Mouse (Mus musculus) neural tube, embryonic 11.5 days (tissue): ENCODE measurements around the gene Zfp358. TPM values are rescaled to one million over a fixed set of nuclear protein-coding genes. Genes with fewer than 3 reads are reported as not detected.

Source experiments
- ATAC-seq: fragments of 200-750 bp; cut with Nextera tagmentation; 2 replicates; pipeline ENCODE4 v1.8.0; 2017; ENCODE audit warnings: moderate number of reproducible peaks, mild to moderate bottlenecking, moderate TSS enrichment, moderate library complexity; ENCODE audit not compliant: insufficient read depth, low FRiP score, low TSS enrichment
- DNase-seq: peaks from one replicate; pipeline ENCODE4 v3.0.0-alpha.2; 2015; ENCODE audit warnings: low spot score
- H3K27ac ChIP-seq: fragments of 300-500 bp; sonication (generic); 2 replicates; pipeline ENCODE4 v1.5.1; 2014; ENCODE audit warnings: low read depth, mild to moderate bottlenecking, low read length
- H3K27me3 ChIP-seq: fragments of 300-500 bp; sonication (generic); 2 replicates; pipeline ENCODE4 v1.6.1; 2014; ENCODE audit warnings: mild to moderate bottlenecking, low read length, mixed read lengths; ENCODE audit not compliant: control insufficient read depth, insufficient read depth
- H3K36me3 ChIP-seq: fragments of 300-500 bp; sonication (generic); 2 replicates; pipeline ENCODE4 v1.6.1; 2014; ENCODE audit warnings: mild to moderate bottlenecking, low read length, moderate library complexity, mixed read lengths; ENCODE audit not compliant: control insufficient read depth, insufficient read depth
- H3K4me1 ChIP-seq: fragments of 300-500 bp; sonication (generic); 2 replicates; pipeline ENCODE4 v1.6.1; 2014; ENCODE audit warnings: low read length, mixed read lengths; ENCODE audit not compliant: control insufficient read depth, insufficient read depth
- H3K4me2 ChIP-seq: fragments of 300-500 bp; sonication (generic); 2 replicates; pipeline ENCODE4 v1.6.1; 2014; ENCODE audit warnings: low read depth, mild to moderate bottlenecking, moderate library complexity
- H3K4me3 ChIP-seq: fragments of 300-500 bp; sonication (generic); 2 replicates; pipeline ENCODE4 v1.5.1; 2014; ENCODE audit warnings: low read depth, low read length
- H3K9ac ChIP-seq: fragments of 300-500 bp; sonication (generic); 2 replicates; pipeline ENCODE4 v1.6.1; 2014; ENCODE audit warnings: mild to moderate bottlenecking, low read length
- H3K9me3 ChIP-seq: fragments of 300-500 bp; sonication (generic); 2 replicates; pipeline ENCODE4 v1.6.1; 2016; ENCODE audit warnings: low read length; ENCODE audit not compliant: control insufficient read depth
- WGBS: fragments of 180-500 bp; shearing (Covaris S2); extraction: QIAGEN DNeasy Blood & Tissue Kit; methylation state at CpG from one replicate; pipeline ENCODE4 v1.1.7; 2014; 5-methylcytosine and 5-hydroxymethylcytosine counted together
- polyA plus RNA-seq: library from polyadenylated mRNA; unstranded; fragments of >200 nt; fragmentation: Nextera tagmentation; extraction: Ambion mirVana; gene quantifications from 2 replicates; pipeline ENCODE4 v1.2.1, GENCODE M21; 2014

Zfp358 gene
- polyA plus RNA-seq, 1 experiment from 2014 or later = 29.9 TPM

DNA sequence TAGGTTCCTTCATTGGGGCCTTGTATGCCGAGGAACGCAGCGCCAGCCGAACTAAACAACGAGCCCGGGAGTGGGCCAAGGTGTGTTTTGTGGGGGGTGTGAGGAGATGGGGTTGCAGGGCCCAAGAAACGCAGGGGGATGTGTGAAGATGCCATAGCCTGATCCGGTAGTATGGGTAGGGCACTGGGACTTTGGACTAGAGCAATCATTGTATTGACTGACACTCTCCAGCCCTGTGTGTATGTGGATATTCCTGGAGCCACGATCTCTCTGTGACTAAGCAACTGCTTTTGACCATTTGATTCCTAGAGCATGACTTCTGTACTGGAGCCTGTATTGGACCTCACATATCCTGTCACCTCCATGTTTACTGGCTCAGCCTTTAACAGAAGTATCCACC is 44.0 kb downstream of the Zfp358 start:
- no peak overlapping the region for H3K9ac ChIP-seq
- peaks cover 3% of the 10 kb centered on the region for H3K36me3 ChIP-seq
- no peak for DNase-seq
- no peaks in the 10 kb centered on the region for H3K4me1 ChIP-seq
- 91% methylated on average over 9 of the region's 9 CpGs for WGBS
- no peak overlapping the region for H3K4me2 ChIP-seq
- H3K27me3 ChIP-seq = no peaks in the 10 kb centered on the region
- H3K9me3 ChIP-seq = no peaks in the 10 kb centered on the region
- no peak for ATAC-seq
- H3K4me3 ChIP-seq = no peak overlapping the region
- H3K27ac ChIP-seq = no peak overlapping the region

DNA sequence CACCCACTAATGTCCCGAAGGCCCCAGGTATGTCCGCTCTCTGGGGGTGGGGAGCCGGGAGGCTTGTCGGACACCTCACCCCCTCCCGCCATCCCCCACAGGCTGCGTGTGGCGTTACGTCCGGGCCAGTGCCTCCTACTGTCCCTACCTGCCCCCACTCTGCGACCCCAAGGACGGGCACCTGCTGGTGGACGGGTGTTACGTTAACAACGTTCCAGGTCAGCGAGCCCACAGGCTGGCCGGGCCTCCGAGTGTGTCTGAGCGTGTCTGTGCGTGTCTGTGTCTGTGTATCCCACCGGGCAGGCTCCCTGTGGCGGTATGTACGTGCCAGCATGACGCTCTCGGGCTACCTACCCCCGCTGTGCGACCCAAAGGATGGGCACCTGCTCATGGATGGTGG is 44.7 kb downstream of the Zfp358 start:
- no peak overlapping the region for H3K27ac ChIP-seq
- DNase-seq = no peak
- no peaks in the 10 kb centered on the region for H3K4me1 ChIP-seq
- H3K4me2 ChIP-seq = no peak overlapping the region
- no peak overlapping the region for H3K9ac ChIP-seq
- no peaks in the 10 kb centered on the region for H3K9me3 ChIP-seq
- peaks cover 3% of the 10 kb centered on the region for H3K36me3 ChIP-seq
- 96% methylated on average over 24 of the region's 26 CpGs for WGBS
- no peak for ATAC-seq
- H3K4me3 ChIP-seq = no peak overlapping the region
- no peaks in the 10 kb centered on the region for H3K27me3 ChIP-seq

DNA sequence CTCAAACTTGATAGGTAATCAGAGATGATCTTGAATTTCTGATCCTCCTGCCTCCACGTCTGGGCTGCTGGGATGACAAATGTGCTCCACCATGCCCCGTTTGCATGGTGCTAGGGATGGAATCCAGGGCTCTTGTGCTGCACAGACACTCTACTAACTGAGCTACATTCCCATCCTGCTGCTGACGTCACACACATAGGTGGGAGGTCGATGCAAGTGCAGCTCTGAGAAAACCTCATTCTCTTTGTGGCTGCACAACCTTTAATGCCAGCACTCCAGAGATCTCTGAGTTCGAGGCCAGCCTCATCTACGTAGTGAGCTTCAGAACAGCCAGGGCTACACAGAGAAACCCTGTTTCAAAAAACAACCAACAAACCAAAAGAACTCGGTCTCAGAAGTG is 46.2 kb downstream of the Zfp358 start:
- no peaks in the 10 kb centered on the region for H3K9me3 ChIP-seq
- DNase-seq (no peak), ATAC-seq (no peak)
- peaks cover 5% of the 10 kb centered on the region for H3K36me3 ChIP-seq
- no peak overlapping the region for H3K27ac ChIP-seq
- H3K4me1 ChIP-seq = no peaks in the 10 kb centered on the region
- no peak overlapping the region for H3K4me2 ChIP-seq
- no peak overlapping the region for H3K9ac ChIP-seq
- no peaks in the 10 kb centered on the region for H3K27me3 ChIP-seq
- no peak overlapping the region for H3K4me3 ChIP-seq
- WGBS = 84% methylated on average over 7 of the region's 7 CpGs

GRCm38 (mm10) chr8:3540076-3540475 is 47.1 kb downstream of the Zfp358 start:
- Histone ChIP-seq H3K4me1 (no peaks in the 10 kb centered on the region), H3K27me3 (no peaks in the 10 kb centered on the region), H3K9ac (no peak overlapping the region), H3K9me3 (no peaks in the 10 kb centered on the region; the same call in 1 of the 2 replicates), H3K27ac (no peak overlapping the region), H3K36me3 (peaks cover 5% of the 10 kb centered on the region), H3K4me2 (no peak overlapping the region), H3K4me3 (no peak overlapping the region)
- ATAC-seq (no peak), DNase-seq (no peak)
- WGBS = 86% methylated on average over 4 of the region's 4 CpGs

- ATAC-seq (no peak), DNase-seq (no peak)
- Histone ChIP-seq H3K27me3 (no peaks in the 10 kb centered on the region), H3K4me1 (no peaks in the 10 kb centered on the region), H3K4me3 (no peak overlapping the region), H3K4me2 (no peak overlapping the region), H3K27ac (no peak overlapping the region), H3K9ac (no peak overlapping the region), H3K9me3 (no peaks in the 10 kb centered on the region; the same call in 1 of the 2 replicates), H3K36me3 (peaks cover 2% of the 10 kb centered on the region)
- WGBS = 87% methylated on average over 2 of the region's 2 CpGs
Measured at GRCm38 (mm10) chr8:3546511-3546910, 53.6 kb downstream of the Zfp358 start.

Other genes with a start within 250 kb of the Zfp358 start
- gene Insr, start 213.5 kb upstream of the Zfp358 start, polyA plus RNA-seq = 43.3 and 43.4 TPM in 2 replicates
- gene A430078G23Rik, start 139.7 kb upstream of the Zfp358 start, polyA plus RNA-seq = not detected in 2 replicates
- 9.0 and 10.8 TPM in 2 replicates for gene Arhgef18, start 100.1 kb upstream of the Zfp358 start, polyA plus RNA-seq
- 2.9 TPM in 2 replicates for gene Pex11g, start 25.5 kb upstream of the Zfp358 start, polyA plus RNA-seq
- 0.20 TPM in 1 of 2 replicates, not detected in the other for gene Tex45, start 22.3 kb upstream of the Zfp358 start, polyA plus RNA-seq
- gene Mcoln1, start 7.3 kb downstream of the Zfp358 start, polyA plus RNA-seq = 50.3 and 56.0 TPM in 2 replicates
- 17.9 and 20.7 TPM in 2 replicates for gene Pnpla6, start 22.2 kb downstream of the Zfp358 start, polyA plus RNA-seq
- 4.8 and 5.6 TPM in 2 replicates for gene C330021F23Rik, start 74.9 kb downstream of the Zfp358 start, polyA plus RNA-seq
- 13.7 and 14.5 TPM in 2 replicates for gene Camsap3, start 94.2 kb downstream of the Zfp358 start, polyA plus RNA-seq
- gene Xab2, start 128.2 kb downstream of the Zfp358 start, polyA plus RNA-seq = 61.6 and 68.3 TPM in 2 replicates
- 91.7 and 99.2 TPM in 2 replicates for gene Pet100, start 128.4 kb downstream of the Zfp358 start, polyA plus RNA-seq
- not detected in 2 replicates for gene Pcp2, start 132.4 kb downstream of the Zfp358 start, polyA plus RNA-seq
- 17.3 and 25.2 TPM in 2 replicates for gene Stxbp2, start 137.8 kb downstream of the Zfp358 start, polyA plus RNA-seq
- gene Retn, start 162.6 kb downstream of the Zfp358 start, polyA plus RNA-seq = not detected in 2 replicates
- not detected in 2 replicates for gene Mcemp1, start 172.6 kb downstream of the Zfp358 start, polyA plus RNA-seq
- gene Fcor, start 179.2 kb downstream of the Zfp358 start, polyA plus RNA-seq = 7.9 and 11.3 TPM in 2 replicates
- 37.0 and 43.6 TPM in 2 replicates for gene Trappc5, start 183.2 kb downstream of the Zfp358 start, polyA plus RNA-seq
- gene Fcer2a, start 201.0 kb downstream of the Zfp358 start, polyA plus RNA-seq = 0.11 and 0.24 TPM in 2 replicates
- 0.26 TPM in 1 of 2 replicates, not detected in the other for gene Clec4g, start 227.5 kb downstream of the Zfp358 start, polyA plus RNA-seq